Mouse (Mus musculus) CD4-positive naive resting alpha-beta T cell, adult 57 days (primary cell): ENCODE data around the gene Polr1c. TPM values are rescaled to one million over a fixed set of nuclear protein-coding genes. Genes with fewer than 3 reads are reported as not detected.

Source experiments
- total RNA-seq: library from RNA; stranded (reverse); gene quantifications from one replicate; pipeline ENCODE4 v1.2.4, GENCODE M21; 2023

Gene Polr1c
- 60.4 TPM for total RNA-seq

GRCm38 (mm10) chr17:46247512-46248188 is at the start of gene Polr1c, which contains the start of gene Yipf3:
Polr1c (minus strand) TSS chr17:46248054.
Yipf3 (plus strand) TSS chr17:46248080.

GRCm38 (mm10) chr17:46282483-46283123 is 34.7 kb upstream of the Polr1c start, which contains the start of gene Tjap1:
Tjap1 (minus strand) TSS chr17:46283026.

GRCm38 (mm10) chr17:46253452-46254084 is 5.7 kb upstream of the Polr1c start, which contains the start of gene Lrrc73:
Lrrc73 (plus strand) TSS chr17:46253531.

DNA sequence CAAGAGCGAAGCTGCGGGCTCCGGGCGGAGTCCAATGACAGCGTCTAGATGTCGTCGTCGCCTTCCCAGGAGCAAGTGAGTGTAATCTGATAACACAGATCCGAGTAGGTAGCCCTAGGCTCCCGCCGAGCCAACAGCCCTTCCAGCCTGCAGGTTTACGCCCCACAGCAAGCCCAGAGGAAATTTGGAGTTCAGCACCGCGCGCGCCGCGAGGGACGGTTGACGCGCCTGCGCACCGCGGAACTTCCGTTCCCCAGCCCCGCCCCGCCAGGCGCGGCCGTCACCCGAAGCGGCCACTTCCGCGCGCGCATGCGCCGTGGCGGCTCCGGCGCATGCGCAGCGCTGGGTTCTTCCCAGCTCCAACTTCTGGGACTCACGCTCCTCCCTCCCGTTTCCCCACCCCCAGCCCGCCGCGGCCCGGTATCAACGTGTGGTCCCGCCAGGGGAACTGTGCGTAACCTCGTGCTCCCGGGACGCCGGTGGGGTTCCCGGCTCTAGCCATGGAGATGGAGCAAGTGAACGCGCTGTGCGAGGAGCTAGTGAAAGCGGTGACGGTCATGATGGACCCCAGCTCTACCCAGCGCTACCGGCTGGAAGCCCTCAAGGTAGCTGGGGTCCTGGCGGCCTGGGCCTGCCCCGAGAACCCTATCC is 45.3 kb downstream of the Polr1c start, which contains the start of the genes Polh and Xpo5:
Gene Polh, minus strand, starts transcription at position 225 of the 651 bp plus-strand sequence.
Gene Xpo5, plus strand, starts transcription at position 362 of the 651 bp plus-strand sequence.

Other genes with a start within 250 kb of the Polr1c start
- gene Vegfa, start 215.7 kb downstream of the Polr1c start, total RNA-seq: 3.5 TPM
- gene Mrps18a, start 137.1 kb downstream of the Polr1c start, total RNA-seq: 52.9 TPM
- gene Rsph9, start 103.8 kb downstream of the Polr1c start, total RNA-seq: not detected
- 26.2 TPM for gene Mad2l1bp, start 94.5 kb downstream of the Polr1c start, total RNA-seq
- 174 TPM for gene Gtpbp2, start 87.0 kb downstream of the Polr1c start, total RNA-seq
- 13.6 TPM for gene Polh, start 45.4 kb downstream of the Polr1c start, total RNA-seq
- gene Xpo5, start 45.3 kb downstream of the Polr1c start, total RNA-seq: 36.9 TPM
- 114 TPM for gene Yipf3, start within 50 bp of the Polr1c start, total RNA-seq
- 2.2 TPM for gene Lrrc73, start 5.5 kb upstream of the Polr1c start, total RNA-seq
- 55.2 TPM for gene Tjap1, start 35.0 kb upstream of the Polr1c start, total RNA-seq
- gene Dlk2, start 49.4 kb upstream of the Polr1c start, total RNA-seq: 0.44 TPM
- gene Abcc10, start 80.3 kb upstream of the Polr1c start, total RNA-seq: 19.1 TPM
- 45.1 TPM for gene Zfp318, start 135.7 kb upstream of the Polr1c start, total RNA-seq
- gene Crip3, start 180.9 kb upstream of the Polr1c start, total RNA-seq: not detected
- not detected for gene Slc22a7, start 190.4 kb upstream of the Polr1c start, total RNA-seq
- 0.59 TPM for gene Ttbk1, start 239.6 kb upstream of the Polr1c start, total RNA-seq
- 0.83 TPM for gene Dnph1, start 248.7 kb upstream of the Polr1c start, total RNA-seq